Mouse (Mus musculus): ENCODE data around the gene Xrcc4.

- TF ChIP-seq CTCF (IDR thresholded peaks at IDR 0.05; ENCODE audit: low read depth, low read length) (no peak), GATA1 (IDR thresholded peaks at IDR 0.05; ENCODE audit: borderline replicate concordance, low read length) (no peak)
Measured at GRCm38 (mm10) chr13:89929477-89929876, 159.9 kb downstream of the Xrcc4 start.

Measured in G1E (cell line).